In genomic region chr19:24017427-24017826, GRCm38 (mm10) we compare ENCODE assay signal across 9 mouse cellular contexts. TPM values are rescaled to one million over a fixed set of nuclear protein-coding genes. Genes with fewer than 3 reads are reported as not detected.
DNase-seq lines count a peak whose midpoint lies in the region; ATAC-seq and TF ChIP-seq lines count a peak whose summit lies in the region.
"Had no signal": no experiment of that assay in that cellular context is flagged by ENCODE, and none has a peak within 500 bp of the region (broad histone marks: within the 10 kb centered on the region; RNA-seq: fewer than 3 reads in every experiment).

No protein-coding gene starts in this region.

- ATAC-seq in intestine, embryonic 15.5 days: peak; percentile 93

- no peak for DNase-seq in left cerebral cortex, adult 2 months (ENCODE audit: extremely low spot score in 1 of 2, low spot score in 2 of 2)
- DNase-seq in left cerebral cortex, postnatal 4 days: no peak
- DNase-seq in gastrocnemius, postnatal 14 days: peak; percentile 48
- DNase-seq in lung, postnatal 4 days: peak; percentile 56 to 59
- no peak for DNase-seq in thymus, postnatal 36 days
- no peak for DNase-seq in frontal cortex, postnatal 36 days (ENCODE audit: low spot score in 2 of 2)
- no peak for DNase-seq in cerebellum, adult 11 months

- peak overlapping the region; percentile 36; the same call in 1 of the 2 replicates for H3K27ac ChIP-seq in left cerebral cortex, adult 2 months
- peak overlapping the region; percentile 63 for H3K27ac ChIP-seq in intestine, embryonic 15.5 days

- no peak overlapping the region for H3K9ac ChIP-seq in intestine, embryonic 15.5 days

- H3K4me3 ChIP-seq in left cerebral cortex, adult 2 months: no peak overlapping the region
- H3K4me3 ChIP-seq in intestine, embryonic 15.5 days (replicated peaks): no peak overlapping the region

- no peaks in the 10 kb centered on the region for H3K27me3 ChIP-seq in intestine, embryonic 15.5 days (replicated peaks)

- H3K9me3 ChIP-seq in intestine, embryonic 15.5 days: no peaks in the 10 kb centered on the region
- H3K9me3 ChIP-seq: G1E had no signal

- peaks cover 6% of the 10 kb centered on the region; the same call in 1 of the 2 replicates for H3K4me1 ChIP-seq in intestine, embryonic 15.5 days (replicated peaks)

- H3K4me2 ChIP-seq in intestine, embryonic 15.5 days (replicated peaks): no peak overlapping the region

- H3K36me3 ChIP-seq in intestine, embryonic 15.5 days: no peaks in the 10 kb centered on the region
- H3K36me3 ChIP-seq: G1E had no signal

- intact Hi-C loops in left cerebral cortex, adult 2 months (cut with DNase I): no loop called here
- intact Hi-C loops in left cerebral cortex, postnatal 4 days (cut with DNase I): no loop called here
- intact Hi-C loops in gastrocnemius, postnatal 14 days (cut with DNase I; ENCODE audit: low total_unique reads): no loop called here

- WGBS in intestine, embryonic 15.5 days: 29% methylated on average over 1 of the region's 1 CpGs

- no peak for TF ChIP-seq CTCF in left cerebral cortex, adult 2 months (IDR thresholded peaks at IDR 0.05)

RNA-seq across cellular contexts. Expression of gene Fam189a2, which starts 13.4 kb away (rescaled TPM):
- total RNA-seq in left cerebral cortex, adult 2 months (2021): 10 to 100 TPM in 1 of 2 experiments, 1 to 10 TPM in 1; 9.7 to 10.4 TPM
- 10 to 100 TPM; 13.2 to 13.5 TPM for total RNA-seq in left cerebral cortex, postnatal 4 days (2021)
- total RNA-seq in gastrocnemius, postnatal 14 days (2021): 10 to 100 TPM; 22.3 to 25.9 TPM
- polyA plus RNA-seq in intestine, embryonic 15.5 days (2015; fragmentation: Nextera tagmentation; extraction: Ambion mirVana): 0.80 and 1.2 TPM in 2 replicates
- polyA plus RNA-seq: G1E had no signal

Comparison
In these comparisons a context has a peak if more than half of its experiments do, and no peak if none do; other contexts are left out.
1. DNase-seq: peak in gastrocnemius, postnatal 14 days (single experiment) and lung, postnatal 4 days (2 of 2); none in left cerebral cortex, adult 2 months (0 of 2), left cerebral cortex, postnatal 4 days (single experiment), thymus, postnatal 36 days (0 of 2), frontal cortex, postnatal 36 days (0 of 2) and cerebellum, adult 11 months (single experiment).